Mouse (Mus musculus) brown adipose tissue, adult 24 weeks (tissue): ENCODE results near the gene Nolc1. TPM values are rescaled to one million over a fixed set of nuclear protein-coding genes. Genes with fewer than 3 reads are reported as not detected.

Experiments
- H3K27ac ChIP-seq: fragments of 200-500 bp; replicated peaks from 2 replicates; pipeline ENCODE4 v1.5.1; 2012; ENCODE audit warnings: low read depth, mild to moderate bottlenecking, low read length
- H3K4me1 ChIP-seq: fragments of 200-500 bp; 2 replicates; pipeline ENCODE4 v1.6.1; 2012; ENCODE audit warnings: low read length, mixed read lengths; ENCODE audit not compliant: control insufficient read depth, insufficient read depth, insufficient read length
- H3K4me3 ChIP-seq: fragments of 200-500 bp; 2 replicates; pipeline ENCODE4 v1.5.1; 2012; ENCODE audit warnings: low read depth, mild to moderate bottlenecking, low read length, moderate library complexity; ENCODE audit not compliant: insufficient read depth
- polyA plus RNA-seq: library from polyadenylated mRNA; stranded (reverse); fragments of >200 nt; gene quantifications from 2 replicates; pipeline ENCODE4 v1.2.4, GENCODE M21; 2012; ENCODE audit not compliant: missing spikeins, insufficient read depth, insufficient read length

The Nolc1 gene
- polyA plus RNA-seq, result 21.2 and 26.8 TPM in 2 replicates

GRCm38 (mm10) chr19:46075616-46076607, at the start of gene Nolc1:
Nolc1 (plus strand) TSS chr19:46075863.
- H3K4me1 ChIP-seq, result 0 out of 2 replicates have a peak, but pooled peaks cover 6% of the 10 kb centered on the region
- H3K27ac ChIP-seq, result peak within 1 kb of the TSS; percentile 59
- peak within 1 kb of the TSS; percentile 90 for H3K4me3 ChIP-seq

GRCm38 (mm10) chr19:46026567-46026966, 49.1 kb upstream of the Nolc1 start:
- H3K27ac ChIP-seq, result no peak overlapping the region

GRCm38 (mm10) chr19:46028747-46029320, 46.8 kb upstream of the Nolc1 start:
- Histone ChIP-seq H3K27ac (no peak overlapping the region), H3K4me1 (no peaks in the 10 kb centered on the region), H3K4me3 (no peak overlapping the region)

More at GRCm38 (mm10) chr19:46026567-46026966, 49.1 kb upstream of the Nolc1 start:
- Histone ChIP-seq H3K4me1 (no peaks in the 10 kb centered on the region), H3K4me3 (no peak overlapping the region)

- Histone ChIP-seq H3K4me1 (no peaks in the 10 kb centered on the region), H3K27ac (no peak overlapping the region), H3K4me3 (no peak overlapping the region)
These were observed 46.0 kb upstream of the Nolc1 start for GRCm38 (mm10) chr19:46029652-46030051.

- no peak overlapping the region for H3K27ac ChIP-seq
- no peak overlapping the region for H3K4me3 ChIP-seq
- no peaks in the 10 kb centered on the region for H3K4me1 ChIP-seq
These were observed 45.3 kb upstream of the Nolc1 start for GRCm38 (mm10) chr19:46030196-46030983.

GRCm38 (mm10) chr19:46031689-46032432, 43.8 kb upstream of the Nolc1 start:
- no peak overlapping the region for H3K4me3 ChIP-seq
- no peaks in the 10 kb centered on the region for H3K4me1 ChIP-seq
- no peak overlapping the region for H3K27ac ChIP-seq

- Histone ChIP-seq H3K4me3 (no peak overlapping the region), H3K4me1 (no peaks in the 10 kb centered on the region), H3K27ac (no peak overlapping the region)
These were observed 42.7 kb upstream of the Nolc1 start for GRCm38 (mm10) chr19:46032731-46033510.

GRCm38 (mm10) chr19:46033911-46034310, 41.8 kb upstream of the Nolc1 start:
- H3K4me3 ChIP-seq, result no peak overlapping the region
- H3K27ac ChIP-seq, result no peak overlapping the region
- H3K4me1 ChIP-seq, result no peaks in the 10 kb centered on the region

- no peak overlapping the region for H3K27ac ChIP-seq
- H3K4me3 ChIP-seq, result no peak overlapping the region
- peaks cover 6% of the 10 kb centered on the region; the same call in 1 of the 2 replicates for H3K4me1 ChIP-seq
These were observed 39.7 kb upstream of the Nolc1 start for GRCm38 (mm10) chr19:46035971-46036370.

GRCm38 (mm10) chr19:46036477-46037242, 39.0 kb upstream of the Nolc1 start:
- Histone ChIP-seq H3K27ac (no peak overlapping the region), H3K4me3 (no peak overlapping the region)

GRCm38 (mm10) chr19:46037243-46037924, 38.3 kb upstream of the Nolc1 start:
- Histone ChIP-seq H3K4me1 (peaks cover 15% of the 10 kb centered on the region), H3K4me3 (no peak overlapping the region; the same call in 1 of the 2 replicates), H3K27ac (no peak overlapping the region)

More at GRCm38 (mm10) chr19:46036477-46037242, 39.0 kb upstream of the Nolc1 start:
- H3K4me1 ChIP-seq, result peaks cover 11% of the 10 kb centered on the region

- peaks cover 23% of the 10 kb centered on the region for H3K4me1 ChIP-seq
- no peak overlapping the region for H3K27ac ChIP-seq
- H3K4me3 ChIP-seq, result peak overlapping the region; percentile 50
These were observed 37.5 kb upstream of the Nolc1 start for GRCm38 (mm10) chr19:46037925-46038850.
